Mouse (Mus musculus): Measurements from ENCODE around the gene Agfg2.

Gene Agfg2

DNA sequence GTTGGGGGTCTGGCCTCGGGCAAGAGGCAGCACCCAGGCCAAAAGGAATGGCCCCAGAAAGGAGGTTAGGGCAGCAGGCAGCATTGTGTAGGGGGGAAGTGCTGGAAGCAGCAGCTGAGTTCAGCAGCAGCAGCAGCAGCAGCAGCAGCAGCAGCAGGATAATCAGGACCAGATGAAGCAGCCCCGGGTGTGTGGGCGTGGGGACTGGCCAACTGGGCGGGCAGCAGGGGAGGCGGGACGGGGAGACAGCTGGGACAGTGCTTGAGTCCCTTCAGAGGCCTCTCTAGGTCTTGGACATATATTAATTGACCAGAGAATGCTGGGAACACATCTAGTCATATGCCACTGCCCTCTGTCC is 73.3 kb downstream of the Agfg2 start:
- POLR2A ChIA-PET = interaction anchor here in 3 of 4 experiments (0.6 to 6.4 kb wide), 20 partner anchors 9 to 559 kb away, joined by 3 to 126 read pairs (median 4); partner anchors contain the start of genes Pop7 (in 3 of the 3), Fbxo24 (in 2 of the 3), Gm20605 (in 2 of the 3) and Lrch4 (in 2 of the 3)
- CTCF ChIA-PET = interaction anchor here (0.5 to 1.8 kb wide), 9 partner anchors 11 to 141 kb away, joined by 3 to 9 read pairs (median 4); partner anchors contain the start of genes Sap25 (in 2 of the 4) and Pop7 (in 1 of the 4)

DNA sequence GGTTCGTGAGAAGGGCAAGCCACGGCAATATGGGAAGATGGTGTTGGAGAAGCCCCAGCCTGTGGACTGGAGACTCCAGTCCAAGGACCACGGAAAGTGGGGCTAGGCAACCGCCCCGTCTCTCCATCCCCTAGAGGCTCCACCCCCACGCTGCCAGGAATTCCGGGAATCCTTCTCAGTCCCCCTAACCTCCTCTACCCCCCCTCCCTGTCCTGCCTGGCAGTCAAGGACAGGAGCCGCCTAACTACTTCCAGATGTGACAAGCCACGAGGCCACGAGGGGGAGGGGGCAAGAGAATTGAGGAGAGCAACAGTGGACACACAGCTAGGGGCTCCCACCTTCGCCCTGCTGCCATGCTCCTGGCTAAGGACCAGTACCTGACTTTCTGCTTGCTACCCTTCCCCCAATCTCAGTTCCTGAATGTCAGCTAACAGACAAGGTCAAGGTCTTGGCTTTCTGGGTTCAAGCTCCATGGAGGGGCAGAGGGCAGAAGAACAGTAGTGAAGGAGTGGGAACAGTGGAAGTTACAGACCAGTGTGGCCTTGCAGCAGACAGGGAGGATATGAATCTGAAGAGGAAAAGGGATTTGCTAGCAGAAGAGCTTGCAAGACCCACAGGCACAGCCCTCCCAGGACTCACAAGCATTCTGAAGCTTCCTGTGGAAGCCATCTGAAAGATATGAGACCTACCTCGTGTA is 73.8 kb downstream of the Agfg2 start:
- ChIA-PET CTCF (interaction anchor here (0.6 to 1.8 kb wide), 8 partner anchors 10 to 142 kb away, joined by 3 to 9 read pairs (median 4); partner anchors contain the start of genes Sap25 (in 2 of the 4) and Pop7 (in 1 of the 4)), POLR2A (interaction anchor here in 3 of 4 experiments (0.6 to 6.4 kb wide), 19 partner anchors 8 to 560 kb away, joined by 3 to 126 read pairs (median 4); partner anchors contain the start of genes Pop7 (in 3 of the 3), Fbxo24 (in 2 of the 3), Gm20605 (in 2 of the 3) and Lrch4 (in 2 of the 3))

DNA sequence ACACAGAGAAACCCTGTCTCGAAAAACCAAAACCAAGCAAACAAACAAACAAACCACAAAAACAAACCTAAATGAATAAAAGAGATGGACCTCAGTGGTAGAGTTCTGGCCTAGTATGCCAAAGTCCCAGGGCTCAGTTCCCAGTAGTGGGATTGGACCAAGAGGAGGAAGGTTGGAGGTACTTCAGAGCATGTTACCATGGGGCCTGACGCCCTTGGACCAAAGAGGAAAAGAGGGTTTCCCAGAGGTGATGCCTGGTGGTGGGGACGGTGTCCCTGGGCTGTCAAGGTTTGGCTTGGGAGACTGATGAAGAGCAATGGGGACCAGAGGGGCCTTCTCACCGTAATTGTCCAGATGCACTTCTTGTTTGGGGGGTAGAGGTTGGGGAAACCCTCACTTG is 74.5 kb downstream of the Agfg2 start:
- POLR2A ChIA-PET = interaction anchor here in 2 of 4 experiments (0.9 to 6.4 kb wide), 11 partner anchors 9 to 108 kb away, joined by 3 to 126 read pairs (median 10); partner anchors contain the start of genes Fbxo24 (in 2 of the 2), Gm20605 (in 2 of the 2), Lrch4 (in 2 of the 2) and Mospd3 (in 1 of the 2)
- CTCF ChIA-PET = interaction anchor here in 1 of 4 experiments (1.6 kb wide), 2 partner anchors 31 to 108 kb away, joined by 7 to 9 read pairs; partner anchors contain the start of genes Pop7 and Sap25

DNA sequence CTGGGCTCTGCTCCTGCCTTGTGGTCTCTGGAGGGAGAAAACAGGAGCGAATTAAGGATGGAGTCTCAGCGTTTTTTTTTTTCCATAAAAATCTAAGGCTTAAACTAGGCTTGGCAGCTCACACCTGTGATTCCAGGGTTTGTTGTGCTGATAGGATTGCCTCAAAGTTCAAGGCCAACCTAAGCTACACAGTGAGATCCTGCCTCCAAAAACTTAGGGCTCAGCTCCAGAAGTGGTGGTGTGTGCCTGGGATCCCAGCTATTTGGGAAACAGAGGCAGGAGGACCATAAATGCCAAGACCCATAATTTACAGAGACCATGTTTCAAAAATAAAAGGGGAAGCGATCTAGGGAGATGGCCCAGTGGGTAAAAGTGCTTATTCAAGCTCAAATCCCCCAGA is 75.2 kb downstream of the Agfg2 start:
- ChIA-PET POLR2A (interaction anchor here (0.6 to 3.3 kb wide), 25 partner anchors 9 to 315 kb away, joined by 3 to 20 read pairs (median 4); partner anchors contain the start of genes Sap25 (in 2 of the 4), Fbxo24 (in 1 of the 4), Gm20605 (in 1 of the 4) and Lrch4 (in 1 of the 4)), CTCF (interaction anchor here in 3 of 4 experiments (0.6 to 1.3 kb wide), 5 partner anchors 23 to 321 kb away, joined by 3 to 6 read pairs (median 3); partner anchors contain the start of gene Sap25 (in 1 of the 3))

DNA sequence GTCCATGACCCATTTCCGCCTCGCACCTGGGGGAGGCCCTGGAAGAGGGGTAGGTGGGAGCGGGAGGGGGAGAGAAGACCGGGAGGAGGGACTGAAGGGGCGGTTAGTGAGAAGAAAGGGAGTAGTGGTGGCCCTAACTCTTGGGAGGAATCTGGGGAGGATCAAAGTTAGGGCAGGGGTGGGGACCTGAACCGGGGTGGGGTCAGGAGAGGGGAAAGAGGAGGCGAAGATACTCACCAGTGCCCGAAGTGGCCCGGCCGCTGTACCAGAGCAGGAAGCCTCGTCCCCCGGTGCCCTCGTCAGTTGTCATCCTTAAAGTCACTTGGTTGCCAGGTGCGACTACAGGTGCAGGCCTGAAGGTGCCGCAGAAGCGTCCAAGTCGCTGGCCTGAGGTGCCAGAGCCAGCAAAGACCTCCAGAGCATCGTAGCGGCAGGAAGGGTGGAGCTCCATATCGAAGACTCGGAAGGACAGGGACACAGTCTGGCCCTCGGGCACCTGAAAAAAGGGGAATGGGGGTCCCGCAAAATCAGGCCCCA is 75.8 kb downstream of the Agfg2 start:
- ChIA-PET POLR2A (interaction anchor here (0.5 to 3.3 kb wide), 26 partner anchors 8 to 177 kb away, joined by 3 to 20 read pairs (median 4); partner anchors contain the start of genes Sap25 (in 2 of the 4), Fbxo24 (in 1 of the 4), Gm20605 (in 1 of the 4) and Irs3 (in 1 of the 4)), CTCF (interaction anchor here in 2 of 4 experiments (0.9 to 1.3 kb wide), 4 partner anchors 22 to 48 kb away, joined by 3 to 4 read pairs (median 3); partner anchors contain the start of genes Sap25 (in 1 of the 2) and Tfr2 (in 1 of the 2))

DNA sequence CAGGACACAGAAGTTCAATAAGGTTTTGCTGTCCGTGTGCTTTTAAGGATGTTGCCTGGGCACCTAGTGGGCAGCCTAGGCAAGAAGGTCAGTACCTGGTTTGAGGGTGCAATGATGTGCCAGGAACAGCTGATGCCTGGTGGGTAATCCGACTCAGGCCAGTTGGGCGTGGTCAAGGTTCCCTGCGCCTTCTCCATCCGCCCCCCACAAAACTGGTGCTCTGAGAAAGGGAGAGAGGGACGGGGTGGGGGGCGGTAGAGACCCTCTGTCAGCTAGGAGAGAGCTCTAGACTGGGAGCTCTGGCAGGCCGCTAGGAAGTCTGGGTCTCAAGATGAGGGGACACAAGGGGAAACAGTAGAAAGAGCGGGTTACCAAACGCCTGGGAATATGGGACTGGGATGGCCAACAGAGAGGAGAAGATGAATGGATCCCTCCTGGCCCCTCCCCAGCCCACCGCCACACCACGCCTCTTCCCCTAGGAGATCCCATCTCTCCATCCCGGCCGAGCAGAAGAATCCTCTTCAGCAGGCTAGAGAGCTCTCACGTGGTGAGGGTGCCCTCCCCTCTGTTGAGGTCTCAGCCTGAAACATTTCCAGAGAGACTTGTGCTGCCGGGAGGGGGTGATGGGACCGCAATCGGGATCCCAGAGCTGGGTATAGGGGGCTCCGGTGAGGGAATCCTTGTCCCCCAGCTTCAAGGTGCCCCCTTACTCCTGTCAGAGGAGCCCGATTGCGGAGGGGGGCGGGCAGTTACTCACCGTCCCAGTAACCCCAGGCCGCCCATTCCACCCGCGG is 76.5 kb downstream of the Agfg2 start:
- CTCF ChIA-PET = interaction anchor here in 2 of 4 experiments (0.6 to 1.3 kb wide), 3 partner anchors 22 to 49 kb away, joined by 3 read pairs; partner anchors contain the start of gene Tfr2 (in 1 of the 2)
- POLR2A ChIA-PET = interaction anchor here (0.5 to 3.3 kb wide), 23 partner anchors 8 to 552 kb away, joined by 3 to 20 read pairs (median 5); partner anchors contain the start of genes Fbxo24 (in 1 of the 4), Gm20605 (in 1 of the 4), Irs3 (in 1 of the 4) and Lrch4 (in 1 of the 4)

DNA sequence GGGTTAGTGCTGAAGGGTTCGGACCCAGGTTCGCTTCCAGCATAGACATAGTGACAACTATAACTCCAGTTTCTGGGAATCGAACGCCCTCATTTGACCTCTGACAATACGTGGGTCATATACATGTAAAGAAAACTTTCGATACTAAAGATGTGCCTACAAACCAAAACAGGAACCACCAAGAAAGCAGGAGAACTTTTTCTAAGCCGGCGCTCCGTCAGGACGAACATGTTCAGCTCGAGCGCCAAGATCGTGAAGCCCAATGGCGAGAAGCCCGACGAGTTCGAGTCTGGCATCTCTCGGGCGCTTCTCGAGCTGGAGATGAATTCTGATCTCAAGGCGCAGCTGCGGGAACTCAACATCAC is 83.2 kb downstream of the Agfg2 start:
- CTCF ChIA-PET = interaction anchor here in 1 of 4 experiments (0.8 kb wide), 1 partner anchor 34 kb away, joined by 4 read pairs; no protein-coding TSS in a partner anchor
- POLR2A ChIA-PET = interaction anchor here in 3 of 4 experiments (0.6 to 3.0 kb wide), 12 partner anchors 9 to 489 kb away, joined by 3 to 40 read pairs (median 4); partner anchors contain the start of genes Fbxo24 (in 2 of the 3), Gm20605 (in 1 of the 3), Lrch4 (in 1 of the 3) and Pcolce (in 1 of the 3)

DNA sequence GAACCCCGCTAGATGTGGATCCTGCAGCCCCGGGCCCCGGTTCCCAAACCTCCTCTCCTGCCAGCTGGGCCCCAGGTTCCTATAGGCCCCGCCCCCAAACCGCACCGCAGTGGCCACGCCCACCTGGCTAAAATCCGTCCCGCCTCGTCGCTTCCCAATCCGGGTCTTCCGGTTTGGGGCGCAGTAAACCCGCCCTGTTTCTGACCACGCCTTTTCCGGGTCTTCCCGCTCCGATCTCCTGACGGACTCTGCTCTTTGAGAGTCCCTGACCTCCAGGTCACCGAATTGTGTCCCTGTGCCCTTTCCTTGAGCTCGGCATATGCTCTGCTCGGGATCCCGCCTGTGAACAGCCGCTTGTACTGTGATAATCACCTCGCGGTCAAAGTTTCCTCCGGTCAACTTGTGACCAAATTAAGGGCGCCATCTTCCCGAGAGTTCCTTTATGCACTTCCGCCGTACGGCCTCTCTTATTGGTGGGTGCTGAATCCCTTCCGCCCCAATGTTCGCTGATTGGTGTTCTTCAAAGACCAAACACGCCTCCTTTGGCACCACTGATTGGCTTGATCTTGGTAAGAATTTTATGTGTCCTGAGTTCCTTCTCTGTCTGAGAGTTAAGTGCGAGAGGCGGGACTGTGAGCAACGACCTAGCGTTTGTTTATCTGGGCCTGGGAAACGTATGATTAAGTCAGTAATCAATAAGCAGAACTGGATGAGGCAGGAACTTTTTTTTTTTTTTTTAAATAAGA is 83.7 kb downstream of the Agfg2 start, which contains the start of gene Mospd3:
TSS of gene Mospd3 (minus strand) at position 440 of the 746 bp plus-strand sequence.
- ChIA-PET POLR2A (interaction anchor here (0.6 to 3.0 kb wide), 51 partner anchors 8 to 555 kb away, joined by 3 to 40 read pairs (median 4); partner anchors contain the start of genes Pcolce (in 3 of the 4), Fbxo24 (in 2 of the 4), Gm20605 (in 2 of the 4) and Pop7 (in 2 of the 4)), CTCF (interaction anchor here (0.5 to 1.5 kb wide), 13 partner anchors 10 to 373 kb away, joined by 3 to 8 read pairs (median 4); partner anchors contain the start of genes Fbxo24 (in 1 of the 4), Lrch4 (in 1 of the 4) and Pop7 (in 1 of the 4))
